Comparison of ENCODE assay signal across 12 mouse cellular contexts in the genomic region with DNA sequence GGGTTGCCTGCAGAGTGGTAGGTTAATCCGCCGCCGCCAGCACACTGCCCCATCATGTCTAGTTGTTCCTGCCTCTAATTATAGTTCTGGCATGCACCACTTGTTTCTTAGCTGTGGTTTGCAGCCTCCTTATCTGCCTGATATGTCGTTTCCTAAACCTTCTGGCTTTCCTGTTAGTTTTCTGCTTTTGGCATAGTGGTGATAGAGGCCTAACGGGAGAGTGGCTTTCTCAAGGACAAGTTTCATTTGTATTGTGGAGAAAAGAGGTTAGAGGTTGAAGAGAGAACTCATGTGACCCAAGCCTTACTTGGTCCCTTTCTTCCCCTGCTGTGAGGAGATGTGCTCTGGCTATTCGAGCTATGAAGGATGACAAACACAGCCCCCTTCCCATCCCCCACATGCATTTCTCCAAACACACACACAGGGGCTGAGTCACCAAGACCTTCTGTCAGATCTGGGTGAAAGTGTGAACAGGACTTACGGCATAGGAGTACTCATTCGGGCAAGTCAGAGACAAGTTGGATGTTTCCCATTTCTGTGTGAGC. TPM values are rescaled to one million over a fixed set of nuclear protein-coding genes. Genes with fewer than 3 reads are reported as not detected.
A peak's percentile ranks its signal among the peaks of the same experiment; 100 is the strongest.
DNase-seq lines count a peak whose midpoint lies in the region; ATAC-seq and TF ChIP-seq lines count a peak whose summit lies in the region.
"Had no signal": no experiment of that assay in that cellular context is flagged by ENCODE, and none has a peak within 500 bp of the region (broad histone marks: within the 10 kb centered on the region; RNA-seq: fewer than 3 reads in every experiment).

No protein-coding gene starts in this region.

- TF ChIP-seq CTCF in liver, embryonic 14.5 days (IDR thresholded peaks at IDR 0.05; ENCODE audit: low read depth) = no peak

- WGBS in heart, embryonic 10.5 days = 18% methylated on average over 8 of the region's 8 CpGs
- 9% methylated on average over 8 of the region's 8 CpGs for WGBS in liver, embryonic 14.5 days (ENCODE audit: insufficient replicate concordance)
- 83% methylated on average over 8 of the region's 8 CpGs for WGBS in embryonic facial prominence, embryonic 10.5 days

- H3K27me3 ChIP-seq in heart, embryonic 10.5 days (ENCODE audit: insufficient read depth, poor library complexity, severe bottlenecking) = no peaks in the 10 kb centered on the region
- no peaks in the 10 kb centered on the region for H3K27me3 ChIP-seq in liver, embryonic 14.5 days (ENCODE audit: control insufficient read depth, insufficient read depth, low read length)
- no peaks in the 10 kb centered on the region for H3K27me3 ChIP-seq in embryonic facial prominence, embryonic 10.5 days (replicated peaks; ENCODE audit: low read depth, poor library complexity, severe bottlenecking)

- DNase-seq in cerebellum, postnatal 10 days = no peak
- DNase-seq in B cell, adult 2 months = peak; percentile 54 to 62
- peak; percentile 78 for DNase-seq in heart, embryonic 10.5 days (ENCODE audit: low spot score)
- peak in 1 of 3 experiments; percentile 37 for DNase-seq in liver, embryonic 14.5 days (ENCODE audit: low read depth in 3 of 3, low spot score in 3 of 3)
- no peak for DNase-seq in cerebellum, postnatal 36 days
- DNase-seq in left cerebral cortex, adult 18-20 months (ENCODE audit: low spot score in 2 of 2) = no peak
- DNase-seq in embryonic facial prominence, embryonic 10.5 days (ENCODE audit: low spot score) = no peak
- DNase-seq: kidney, adult 8-10 months; layer of hippocampus, postnatal 36 days had no signal

- H3K4me1 ChIP-seq in heart, embryonic 10.5 days = peaks cover 10% of the 10 kb centered on the region; the same call in 1 of the 2 replicates
- H3K4me1 ChIP-seq in liver, embryonic 14.5 days (replicated peaks; ENCODE audit: control insufficient read depth in 2 of 2, insufficient read depth in 2 of 2, low read length in 1 of 2) = peaks cover 0 to 10% of the 10 kb centered on the region in 2 experiments; a peak in 2 of 4 replicates
- no peaks in the 10 kb centered on the region for H3K4me1 ChIP-seq in embryonic facial prominence, embryonic 10.5 days
- H3K4me1 ChIP-seq: midbrain, embryonic 10.5 days had no signal

- no peak overlapping the region for H3K9ac ChIP-seq in liver, embryonic 14.5 days (replicated peaks)

- H3K9me3 ChIP-seq in heart, embryonic 10.5 days = no peaks in the 10 kb centered on the region
- H3K9me3 ChIP-seq in liver, embryonic 14.5 days (ENCODE audit: control insufficient read depth, low read length) = no peaks in the 10 kb centered on the region
- no peaks in the 10 kb centered on the region for H3K9me3 ChIP-seq in embryonic facial prominence, embryonic 10.5 days
- H3K9me3 ChIP-seq: midbrain, embryonic 10.5 days had no signal

- no peak overlapping the region for H3K4me2 ChIP-seq in liver, embryonic 14.5 days (ENCODE audit: low read depth)

- peak; percentile 27; the same call in 1 of the 2 replicates for ATAC-seq in cerebellum, adult (ENCODE audit: insufficient number of reproducible peaks, low FRiP score, low TSS enrichment)
- ATAC-seq in liver, embryonic 14.5 days (ENCODE audit: insufficient read depth) = peak; percentile 76
- ATAC-seq: activated CD4-positive, CD25-positive, alpha-beta regulatory T cell, adult 4 months had no signal

- peak overlapping the region; percentile 74 for H3K27ac ChIP-seq in heart, embryonic 10.5 days
- H3K27ac ChIP-seq in liver, embryonic 14.5 days = no peak overlapping the region
- no peak overlapping the region for H3K27ac ChIP-seq in embryonic facial prominence, embryonic 10.5 days (replicated peaks)
- H3K27ac ChIP-seq: midbrain, embryonic 10.5 days had no signal

- peaks cover 8% of the 10 kb centered on the region; the same call in 1 of the 2 replicates for H3K36me3 ChIP-seq in heart, embryonic 10.5 days
- H3K36me3 ChIP-seq in liver, embryonic 14.5 days (replicated peaks; ENCODE audit: control insufficient read depth, insufficient read depth, low read depth) = no peaks in the 10 kb centered on the region
- H3K36me3 ChIP-seq in embryonic facial prominence, embryonic 10.5 days (replicated peaks) = no peaks in the 10 kb centered on the region

- no peak overlapping the region for H3K4me3 ChIP-seq in heart, embryonic 10.5 days
- H3K4me3 ChIP-seq in liver, embryonic 14.5 days (ENCODE audit: insufficient read depth in 1 of 2, low read depth in 2 of 2, low read length in 2 of 2) = no peak overlapping the region
- no peak overlapping the region for H3K4me3 ChIP-seq in embryonic facial prominence, embryonic 10.5 days
- H3K4me3 ChIP-seq: midbrain, embryonic 10.5 days had no signal

- TF ChIP-seq EP300 in liver, embryonic 14.5 days (IDR thresholded peaks at IDR 0.05; ENCODE audit: low read depth) = peak; percentile 52; the same call in 1 of the 2 replicates

RNA-seq across cellular contexts. Expression of a gene that starts 12.4 kb away (rescaled TPM):
- polyA plus RNA-seq in heart, embryonic 10.5 days (2016; fragmentation: Nextera tagmentation; extraction: Ambion mirVana) = 0.89 and 1.7 TPM in 2 replicates
- 0.25 and 0.32 TPM in 2 replicates for polyA plus RNA-seq in liver, embryonic 14.5 days (2012; rRNA removed)
- polyA plus RNA-seq in liver, embryonic 14.5 days (2014; fragmentation: Nextera tagmentation; extraction: Ambion mirVana) = 0.67 and 1.0 TPM in 2 replicates
- not detected for total RNA-seq in left cerebral cortex, adult 18-20 months (2021)
- polyA plus RNA-seq in embryonic facial prominence, embryonic 10.5 days (2016; fragmentation: Nextera tagmentation; extraction: Ambion mirVana) = 1.1 TPM in 2 replicates
- total RNA-seq: layer of hippocampus, postnatal 36 days had no signal

RNA-seq across cellular contexts. Expression of a gene that starts 39.4 kb away (rescaled TPM):
- polyA plus RNA-seq in heart, embryonic 10.5 days (2016; fragmentation: Nextera tagmentation; extraction: Ambion mirVana) = 1.4 and 3.4 TPM in 2 replicates
- polyA plus RNA-seq in liver, embryonic 14.5 days (2012; rRNA removed) = 2.5 TPM in 2 replicates
- polyA plus RNA-seq in liver, embryonic 14.5 days (2014; fragmentation: Nextera tagmentation; extraction: Ambion mirVana) = 3.6 and 4.1 TPM in 2 replicates
- 1 to 10 TPM; 2.4 to 2.9 TPM for total RNA-seq in left cerebral cortex, adult 18-20 months (2021)
- polyA plus RNA-seq in embryonic facial prominence, embryonic 10.5 days (2016; fragmentation: Nextera tagmentation; extraction: Ambion mirVana) = 1.6 and 1.8 TPM in 2 replicates

Comparison
In these comparisons a context has a peak if more than half of its experiments do, and no peak if none do; other contexts are left out.
1. DNase-seq: peak in B cell, adult 2 months (2 of 2) and heart, embryonic 10.5 days (single experiment); none in cerebellum, postnatal 10 days (0 of 2), cerebellum, postnatal 36 days (0 of 2), left cerebral cortex, adult 18-20 months (0 of 2) and embryonic facial prominence, embryonic 10.5 days (single experiment).